Mouse (Mus musculus): Measurements from ENCODE around the gene Kif9.
A peak's percentile ranks its signal among the peaks of the same experiment; 100 is the strongest.

- TF ChIP-seq CHD1 (IDR thresholded peaks at IDR 0.05; ENCODE audit: low read depth, low read length) (no peak), CTCF (conservative IDR thresholded peaks at IDR 0.05 in 1 of 2, IDR thresholded peaks at IDR 0.05 in 1 of 2; ENCODE audit: low read depth in 2 of 2, low read length in 2 of 2) (peak in 1 of 2 experiments; percentile 50; a peak in 2 of 4 replicates), ZC3H11A (IDR thresholded peaks at IDR 0.05; ENCODE audit: low read depth, low read length) (no peak), POLR2A (IDR thresholded peaks at IDR 0.05; ENCODE audit: low read depth, low read length) (no peak), RCOR1 (conservative IDR thresholded peaks at IDR 0.05; ENCODE audit: low read depth, low read length) (no peak), SIN3A (IDR thresholded peaks at IDR 0.05; ENCODE audit: low read length) (no peak), ZKSCAN1 (IDR thresholded peaks at IDR 0.05; ENCODE audit: borderline replicate concordance, low read depth, low read length) (no peak), HCFC1 (IDR thresholded peaks at IDR 0.05; ENCODE audit: low read depth, low read length) (no peak)
These were observed 91.6 kb downstream of the Kif9 start for GRCm38 (mm10) chr9:110568309-110568708.

Data from CH12.LX (cell line).